Mouse (Mus musculus) CD4-positive helper T cell, adult 2 months (primary cell): ENCODE measurements around the gene Efl1.
"Not testable (repeated sequence)": the region's sequence is repeated elsewhere in the genome, so short reads cannot be mapped to it uniquely, and the experiment has no call there.

Source experiments
- DNase-seq: peaks from one replicate; pipeline ENCODE4 v3.0.0-alpha.2; 2012; ENCODE audit warnings: low read depth, missing footprints, low spot score

The Efl1 gene

GRCm38 (mm10) chr7:82758521-82758920, 110.1 kb downstream of the Efl1 start:
- no peak for DNase-seq

GRCm38 (mm10) chr7:82759091-82759490, 110.7 kb downstream of the Efl1 start:
- no peak for DNase-seq

GRCm38 (mm10) chr7:82764951-82765350, 116.5 kb downstream of the Efl1 start:
- DNase-seq = no peak

GRCm38 (mm10) chr7:82766623-82767022, 118.2 kb downstream of the Efl1 start:
- no peak for DNase-seq

GRCm38 (mm10) chr7:82770207-82770606, 121.8 kb downstream of the Efl1 start:
- no peak for DNase-seq

- DNase-seq = not testable (repeated sequence)
Observed at GRCm38 (mm10) chr7:82770957-82771660, 122.7 kb downstream of the Efl1 start.

- DNase-seq = not testable (repeated sequence)
Observed at GRCm38 (mm10) chr7:82771661-82772021, 123.2 kb downstream of the Efl1 start.

GRCm38 (mm10) chr7:82772481-82772880, 124.1 kb downstream of the Efl1 start:
- DNase-seq = no peak

GRCm38 (mm10) chr7:82773150-82773549, 124.7 kb downstream of the Efl1 start:
- DNase-seq = no peak

GRCm38 (mm10) chr7:82773884-82774283, 125.5 kb downstream of the Efl1 start:
- peak; percentile 55 for DNase-seq

GRCm38 (mm10) chr7:82775090-82775489, 126.7 kb downstream of the Efl1 start:
- no peak for DNase-seq

- DNase-seq = no peak
Observed at GRCm38 (mm10) chr7:82783071-82783470, 134.7 kb downstream of the Efl1 start.

- no peak for DNase-seq
Observed at GRCm38 (mm10) chr7:82783693-82784092, 135.3 kb downstream of the Efl1 start.

GRCm38 (mm10) chr7:82785335-82785934, 137.0 kb downstream of the Efl1 start:
- no peak for DNase-seq

- no peak for DNase-seq
Observed at GRCm38 (mm10) chr7:82785970-82786647, 137.7 kb downstream of the Efl1 start.

- no peak for DNase-seq
Observed at GRCm38 (mm10) chr7:82792644-82793043, 144.2 kb downstream of the Efl1 start.

- DNase-seq = no peak
Observed at GRCm38 (mm10) chr7:82793111-82793510, 144.7 kb downstream of the Efl1 start.

GRCm38 (mm10) chr7:82794542-82794941, 146.1 kb downstream of the Efl1 start:
- DNase-seq = no peak

- no peak for DNase-seq
Observed at GRCm38 (mm10) chr7:82802206-82802605, 153.8 kb downstream of the Efl1 start.

- no peak for DNase-seq
Observed at GRCm38 (mm10) chr7:82808257-82808656, 159.8 kb downstream of the Efl1 start.

GRCm38 (mm10) chr7:82809126-82809525, 160.7 kb downstream of the Efl1 start:
- DNase-seq = no peak

- no peak for DNase-seq
Observed at GRCm38 (mm10) chr7:82810799-82811139, 162.4 kb downstream of the Efl1 start.
